Mouse (Mus musculus) right cerebral cortex, postnatal 36 days (tissue): ENCODE data around the gene Ncor2.
A peak's percentile ranks its signal among the peaks of the same experiment; 100 is the strongest.

Experiments used
- DNase-seq, 2 experiments: peaks; one replicate each; pipeline ENCODE4 v3.0.0; 2022; ENCODE audit warnings: low spot score in 2 of 2, mixed read lengths in 1 of 2

Gene Ncor2

DNA sequence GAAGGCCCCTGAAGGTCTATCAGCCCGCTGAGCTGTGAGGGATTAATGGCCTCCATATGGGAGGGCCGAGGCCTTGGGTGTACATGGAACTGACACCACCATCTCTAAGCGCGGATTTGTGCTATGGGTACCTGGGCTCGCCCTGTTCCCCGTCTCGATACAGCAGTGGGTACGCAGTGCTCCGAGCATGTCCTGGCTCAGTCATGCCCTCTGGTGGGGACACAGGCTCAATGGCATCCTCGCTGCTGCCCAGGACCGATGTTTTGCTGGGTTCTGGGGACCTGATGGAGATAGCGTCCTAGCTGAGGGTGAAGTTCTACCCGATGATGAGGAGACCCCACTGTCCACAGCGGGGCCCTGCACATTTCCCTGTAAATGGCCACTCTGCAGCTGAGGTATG, 155.0 kb downstream of the Ncor2 start:
- DNase-seq, result no peak

DNA sequence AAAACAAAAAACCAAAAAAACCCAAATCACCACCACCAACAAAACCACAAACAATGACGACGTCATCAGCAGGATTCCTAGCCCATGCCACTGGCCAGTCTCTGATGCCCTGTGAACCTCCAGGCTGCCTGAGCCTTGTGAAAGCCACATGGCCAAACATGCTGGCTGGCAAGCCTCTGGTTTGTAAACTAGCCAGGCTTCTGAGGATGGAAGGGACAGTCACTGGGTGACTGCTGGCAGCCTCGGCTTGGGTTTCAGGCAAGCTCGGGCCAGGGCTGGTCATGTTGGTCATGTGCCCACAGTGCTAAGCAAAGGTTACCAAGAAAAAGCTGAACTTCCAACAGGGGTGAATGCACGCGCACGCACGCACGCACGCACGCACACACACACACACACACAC, 157.7 kb downstream of the Ncor2 start:
- DNase-seq, result no peak

DNA sequence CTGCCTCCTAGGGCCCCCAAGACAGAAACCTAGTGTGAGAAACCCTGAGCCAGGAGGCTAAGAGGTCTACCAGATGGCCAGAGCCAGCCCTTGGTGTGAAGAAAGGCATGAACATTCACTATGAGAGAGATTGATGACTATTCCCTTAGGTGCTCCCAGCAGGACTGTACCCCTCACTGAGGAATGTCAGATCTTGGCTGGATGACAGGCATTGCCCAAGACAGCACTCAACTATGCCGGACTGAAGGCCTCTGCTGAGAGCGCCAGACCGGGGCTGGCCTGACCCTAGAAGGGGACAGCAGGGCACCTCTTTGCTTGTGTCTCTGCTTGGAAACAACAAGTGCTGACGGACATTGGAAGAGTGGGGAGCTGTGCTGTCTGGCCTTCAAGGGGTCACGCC, 159.9 kb downstream of the Ncor2 start:
- no peak for DNase-seq

DNA sequence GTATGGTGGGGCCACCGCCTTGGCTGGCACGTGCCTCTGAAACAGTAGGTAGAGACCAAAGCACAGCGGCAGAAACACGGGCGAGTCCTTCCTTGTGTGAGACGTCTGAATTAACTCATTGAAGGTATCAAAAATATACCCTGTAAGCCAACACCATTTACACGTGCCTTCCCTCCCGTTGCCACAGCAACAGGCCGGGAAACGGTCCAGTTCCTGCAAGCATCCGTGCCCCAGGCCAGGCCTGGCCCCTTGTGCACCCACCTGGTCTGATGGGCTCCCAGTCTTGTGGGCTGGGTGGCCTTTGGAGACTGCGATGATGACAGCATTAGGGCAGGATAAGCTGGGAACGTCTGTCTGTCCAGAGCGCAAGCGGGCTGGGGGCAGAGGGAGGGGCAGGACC, 161.7 kb downstream of the Ncor2 start:
- no peak for DNase-seq

DNA sequence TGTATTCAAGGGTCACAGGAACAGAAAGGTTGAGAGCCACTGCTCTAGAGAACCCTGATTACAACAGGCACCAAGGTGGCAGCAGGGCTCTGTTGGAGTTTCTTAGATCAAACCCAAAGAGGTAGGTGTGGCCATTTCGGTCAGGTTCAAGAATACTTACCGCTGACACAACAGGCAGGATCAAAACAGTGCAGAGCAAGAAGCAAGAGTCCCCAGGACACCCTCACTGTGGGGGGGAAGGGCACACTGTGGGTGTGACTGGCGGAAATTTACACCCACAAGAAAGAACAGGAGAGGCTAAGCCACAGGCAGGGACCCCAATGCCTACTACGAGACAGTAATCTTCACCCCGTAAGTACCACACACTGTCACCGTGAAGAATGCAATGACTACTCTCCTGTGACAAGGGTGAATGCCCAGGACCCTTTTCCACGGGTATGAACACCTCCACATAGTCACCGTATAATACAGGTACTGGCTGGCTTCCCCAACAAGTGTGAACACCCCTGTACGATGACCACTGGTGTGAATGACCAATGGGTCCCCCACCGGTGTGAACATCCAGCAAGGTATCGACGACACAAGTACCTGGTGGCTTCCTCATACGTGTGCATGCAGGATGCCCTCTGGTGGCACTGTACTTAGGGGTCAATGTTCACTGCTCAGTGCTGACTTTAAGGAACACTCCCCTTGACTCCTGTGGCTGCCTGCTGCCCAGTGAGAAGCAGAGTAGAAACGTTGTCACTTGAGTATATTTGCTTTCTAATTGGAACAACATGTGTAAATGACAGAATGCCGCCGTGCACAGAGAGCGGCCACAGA, 162.4 kb downstream of the Ncor2 start:
- no peak for DNase-seq

DNA sequence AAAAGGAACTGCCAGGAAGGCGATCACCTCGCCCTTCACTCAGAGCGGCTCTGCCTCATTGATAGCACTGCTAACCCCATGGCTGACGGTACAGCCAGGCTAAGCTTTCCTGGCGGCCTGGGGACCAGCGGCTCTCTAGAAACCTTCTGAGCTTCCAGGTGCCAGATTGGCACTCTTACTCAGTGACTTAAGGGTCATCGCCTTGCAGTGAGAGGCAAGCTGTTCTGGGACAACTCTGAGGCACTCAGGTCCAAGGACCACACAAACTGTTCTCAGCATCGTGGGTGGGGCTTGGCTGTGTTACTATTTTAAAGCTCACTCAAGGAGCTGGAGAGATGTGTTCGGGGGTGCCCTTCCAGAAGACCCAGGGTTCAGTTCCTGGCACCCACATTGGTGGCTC, 163.4 kb downstream of the Ncor2 start:
- DNase-seq, result no peak

DNA sequence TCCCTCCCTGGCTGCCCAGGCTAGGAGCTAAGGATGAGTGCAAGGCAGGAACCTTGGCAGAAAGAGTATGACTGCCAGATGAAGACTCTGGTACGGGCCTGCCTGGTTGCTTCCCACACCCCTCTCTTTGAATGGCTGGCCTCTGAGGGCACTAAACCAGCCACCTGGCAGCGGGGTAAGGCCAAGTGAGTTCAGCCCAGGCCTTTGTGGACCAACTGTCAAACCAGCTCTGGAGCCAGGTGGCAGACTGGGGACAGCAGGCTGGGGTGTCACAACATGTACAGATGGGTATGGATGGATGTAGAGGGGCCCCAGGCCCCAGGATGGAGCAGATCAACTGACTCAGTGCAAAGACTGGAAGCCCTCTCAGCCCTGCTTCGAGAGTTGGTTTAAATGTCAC, 164.0 kb downstream of the Ncor2 start:
- DNase-seq, result no peak

DNA sequence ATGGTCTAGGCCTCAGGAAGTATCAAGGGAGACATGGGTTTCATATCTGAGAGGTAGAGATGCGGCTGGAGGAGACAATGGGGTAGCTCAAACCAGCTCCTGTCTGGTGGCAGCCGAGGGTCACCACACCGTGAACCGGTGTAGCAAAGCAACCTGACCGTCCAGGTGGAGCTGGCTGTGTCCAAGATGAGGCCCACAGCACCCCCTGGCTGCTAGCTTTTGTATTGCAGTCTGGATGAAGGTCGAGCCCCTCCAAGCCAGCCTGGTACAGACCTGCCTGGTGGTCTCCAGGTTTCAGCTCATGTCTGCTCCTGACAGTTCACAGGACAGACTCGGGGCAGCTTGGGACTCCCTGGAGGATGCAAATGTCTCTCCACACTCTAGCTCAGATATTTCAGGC, 164.5 kb downstream of the Ncor2 start:
- DNase-seq, result peak; percentile 40 to 45

DNA sequence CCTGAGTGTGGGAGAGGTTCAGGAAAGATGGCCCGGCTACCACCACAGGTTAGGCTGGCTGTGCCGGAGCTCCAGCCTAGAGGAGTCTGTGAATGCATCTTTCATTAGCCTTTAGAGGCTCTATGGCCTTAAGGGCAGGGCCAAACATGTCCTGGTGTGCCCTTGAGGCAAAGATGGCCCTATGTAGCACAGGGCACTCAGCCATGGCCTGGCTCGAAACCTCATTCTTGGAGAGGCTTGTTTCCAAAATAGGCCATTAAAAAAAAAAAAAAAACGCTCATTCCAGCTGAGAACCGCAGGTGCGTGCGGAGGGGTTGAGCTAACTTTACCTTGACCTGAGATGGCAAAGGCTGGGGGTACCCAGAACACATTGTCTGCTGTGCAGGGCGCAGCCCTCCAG, 167.4 kb downstream of the Ncor2 start:
- no peak for DNase-seq

DNA sequence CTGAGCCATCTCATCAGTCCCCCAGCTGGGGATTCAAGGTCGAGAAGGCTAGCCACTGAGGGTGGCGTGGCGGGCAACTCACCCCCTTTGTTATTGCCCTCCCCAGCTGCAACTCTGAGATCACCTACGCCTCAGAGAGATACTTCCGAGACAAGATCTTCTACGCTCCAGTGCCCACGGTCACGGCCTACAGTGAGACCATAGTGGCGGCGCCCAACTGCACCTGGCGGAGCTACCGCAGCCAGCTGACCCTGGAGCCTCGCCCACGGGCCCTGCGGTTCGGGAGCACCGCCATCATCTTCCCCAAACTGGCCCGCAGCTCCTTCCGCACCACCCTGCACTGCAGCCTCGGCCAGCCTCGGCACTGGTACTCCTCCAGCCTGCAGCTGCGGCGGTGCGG, 167.9 kb downstream of the Ncor2 start:
- no peak for DNase-seq

DNA sequence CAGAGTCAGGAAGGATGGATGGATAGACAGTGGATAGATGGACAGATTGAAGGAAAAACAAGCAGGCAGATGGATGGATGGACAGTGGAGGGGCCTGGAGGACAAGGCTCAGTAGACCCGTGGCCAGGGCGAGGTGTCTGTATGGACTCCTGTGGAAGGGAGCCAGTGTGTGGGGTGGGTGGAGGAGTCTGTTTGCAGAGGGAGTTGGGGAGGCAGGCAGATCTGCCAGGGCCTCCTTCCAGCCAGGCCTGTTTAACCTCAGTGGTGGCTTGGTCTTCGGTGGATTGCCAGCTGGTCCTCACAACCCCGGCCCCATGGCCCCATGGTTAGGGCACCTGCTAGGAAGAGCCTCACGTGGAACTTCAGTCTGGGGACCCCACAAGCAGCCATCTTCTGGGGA, 172.1 kb downstream of the Ncor2 start:
- no peak for DNase-seq

DNA sequence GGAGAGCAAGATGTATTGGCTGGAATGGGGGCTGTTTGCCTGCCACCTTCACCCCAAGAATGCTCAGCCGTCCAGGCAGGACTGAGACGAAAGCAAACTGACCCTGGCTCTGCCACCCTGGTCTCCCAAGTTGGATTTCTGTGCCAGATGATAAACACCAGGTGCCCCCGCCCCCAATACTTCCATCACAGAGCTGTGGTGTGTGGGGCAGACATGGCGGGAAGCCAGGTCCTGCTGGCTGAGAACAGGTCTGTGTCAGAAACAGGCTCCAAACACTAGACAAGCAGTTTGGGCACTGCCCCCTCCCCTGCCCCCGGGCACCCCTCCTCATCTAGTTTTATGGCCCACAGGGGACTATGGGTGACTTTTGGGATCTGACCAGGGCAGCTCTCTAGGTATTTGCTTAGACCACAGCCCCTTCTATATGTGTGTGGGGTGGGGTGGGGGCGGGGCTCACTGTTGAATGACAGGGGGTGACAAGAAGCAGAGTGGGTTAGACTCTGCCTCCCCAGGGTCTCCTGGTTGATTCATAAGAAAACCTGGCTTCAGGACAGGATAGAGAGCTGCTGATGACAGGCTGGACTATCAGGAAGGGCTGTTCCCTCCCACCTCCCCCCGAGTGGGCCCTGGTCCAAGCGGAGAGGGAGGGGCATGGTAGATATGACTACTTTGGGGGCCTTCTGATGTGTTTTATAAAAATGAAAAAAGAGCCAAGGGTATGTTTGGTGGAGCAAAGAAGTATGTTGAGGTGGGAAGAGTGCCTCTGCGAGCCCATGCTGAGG, 173.0 kb downstream of the Ncor2 start:
- no peak for DNase-seq

DNA sequence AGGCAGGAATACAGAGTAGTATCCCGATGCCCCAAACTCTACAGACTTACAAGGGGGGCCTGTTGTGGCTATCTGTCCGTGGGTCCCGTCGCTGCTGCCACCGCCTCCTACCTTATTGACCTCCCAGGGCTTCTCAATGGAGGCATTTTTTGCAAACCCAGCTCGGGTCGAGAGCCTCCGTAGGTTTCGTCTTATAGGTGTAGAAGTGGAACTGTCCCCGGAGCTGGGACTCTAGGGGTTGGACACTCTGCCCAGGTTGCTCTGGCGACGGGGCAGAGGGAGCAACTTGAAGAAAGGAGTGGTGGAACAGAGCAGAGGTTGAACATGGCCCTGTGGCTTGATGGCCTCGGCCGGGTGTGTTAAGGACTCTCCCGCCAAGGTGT, 175.2 kb downstream of the Ncor2 start:
- DNase-seq, result no peak

DNA sequence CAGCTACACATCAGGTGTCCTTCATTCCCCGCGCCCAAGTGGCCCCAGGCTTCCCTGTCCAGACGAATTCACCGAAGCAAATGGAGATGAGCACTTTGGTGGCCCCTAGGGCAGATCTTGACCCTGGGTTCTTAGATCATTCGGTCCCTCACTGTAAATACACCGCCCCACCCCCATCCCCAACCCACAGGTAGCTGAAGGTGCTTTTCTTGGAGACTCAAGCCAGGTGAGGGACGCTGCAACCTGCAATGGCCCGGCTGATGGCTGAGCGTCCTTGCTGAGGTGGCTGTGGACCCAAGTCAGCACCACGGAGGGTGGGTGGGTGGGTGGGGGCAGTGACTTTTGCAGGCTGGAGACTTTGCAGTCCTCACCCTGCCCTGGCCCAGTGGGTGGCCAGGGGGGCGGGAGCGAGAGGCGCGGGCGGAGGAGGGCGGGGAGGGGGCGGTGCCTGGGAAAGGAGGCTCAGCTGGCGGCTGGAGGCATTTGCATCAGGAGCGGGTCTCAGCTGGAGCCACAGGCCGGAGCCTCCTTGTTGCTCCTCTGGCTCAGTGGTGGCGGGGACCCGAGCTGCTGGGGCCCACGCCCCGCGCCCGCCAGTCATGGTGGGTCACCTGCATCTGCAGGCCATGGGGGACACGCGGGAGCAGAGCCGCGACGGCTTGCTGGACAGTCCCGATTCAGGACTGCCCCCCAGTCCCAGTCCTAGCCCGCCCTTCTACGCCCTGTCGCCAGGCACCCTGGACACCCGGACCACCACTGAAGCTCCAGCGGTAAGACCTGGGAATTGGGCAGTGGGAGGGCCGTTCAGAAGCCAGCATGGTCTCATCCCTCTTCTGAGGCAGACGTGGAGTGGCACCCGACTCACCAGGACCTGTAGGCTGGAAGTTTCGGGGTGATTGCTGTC, 175.8 kb downstream of the Ncor2 start, which contains the start of gene Rflna:
Rflna (plus strand) TSS at position 253 of the 904 bp plus-strand sequence.
- DNase-seq, result no peak

DNA sequence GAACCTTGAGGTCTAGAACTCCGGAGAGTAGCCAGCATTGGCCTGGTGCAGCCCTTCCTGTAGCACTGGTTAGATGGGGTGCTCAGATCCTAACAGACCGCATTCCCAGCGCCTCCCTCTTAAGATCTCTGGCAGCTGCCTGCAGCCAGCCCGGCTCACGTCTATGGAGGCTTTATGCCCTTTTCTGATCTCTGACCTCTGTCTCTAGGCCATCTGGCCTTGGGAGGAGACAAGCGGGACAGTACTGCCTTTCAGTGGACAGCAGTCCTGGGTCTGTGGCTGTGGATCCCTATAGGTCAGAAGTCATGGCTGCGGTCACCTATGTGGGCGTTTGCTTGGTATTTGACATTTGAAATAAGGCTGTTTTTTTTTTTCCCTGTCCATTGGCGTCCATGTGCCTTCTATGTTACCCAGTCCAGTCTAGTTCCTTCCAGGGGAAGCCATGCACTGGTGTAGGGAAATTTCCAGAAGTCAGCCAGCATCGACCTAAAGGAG, 178.2 kb downstream of the Ncor2 start:
- DNase-seq, result no peak

DNA sequence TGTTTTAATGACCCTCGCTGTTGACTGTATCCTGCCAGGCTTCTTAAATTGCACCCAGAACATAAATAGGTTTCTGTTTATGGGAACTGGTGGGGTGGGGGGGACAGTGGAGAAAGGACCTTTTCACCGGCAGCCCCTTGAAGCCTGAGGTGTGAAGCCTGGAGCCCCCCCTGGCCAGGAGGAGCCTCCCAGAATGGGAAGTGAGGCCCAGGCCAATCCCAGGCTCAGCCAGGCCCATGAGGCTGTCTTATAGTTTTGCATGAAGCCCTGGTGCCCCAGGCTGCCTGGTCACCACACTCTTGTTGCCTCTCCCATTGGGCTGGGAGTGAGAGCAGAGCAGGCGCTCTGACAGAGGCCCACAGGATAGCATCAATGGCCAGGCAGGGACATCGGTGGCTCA, 181.1 kb downstream of the Ncor2 start:
- DNase-seq, result no peak

DNA sequence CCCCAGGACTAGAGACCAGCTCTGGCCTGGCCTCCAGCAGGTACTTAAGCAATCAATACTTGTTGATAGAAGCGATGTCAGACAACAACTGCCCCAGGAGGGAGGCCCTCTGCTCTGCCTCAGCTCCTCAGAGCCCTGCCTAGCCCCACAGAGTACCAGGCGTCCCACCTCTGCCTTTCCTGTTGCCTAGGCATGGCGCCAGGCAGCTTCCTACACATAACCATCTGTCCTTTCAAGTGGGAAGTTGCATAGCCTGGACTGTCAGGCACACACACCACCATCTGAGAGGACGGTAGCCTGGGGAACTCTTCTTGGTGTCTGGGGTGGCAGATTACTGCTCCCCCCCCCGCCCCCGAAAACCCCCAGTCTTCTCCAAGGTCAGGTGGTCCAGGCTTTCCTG, 182.2 kb downstream of the Ncor2 start:
- peak; percentile 64 to 72 for DNase-seq

DNA sequence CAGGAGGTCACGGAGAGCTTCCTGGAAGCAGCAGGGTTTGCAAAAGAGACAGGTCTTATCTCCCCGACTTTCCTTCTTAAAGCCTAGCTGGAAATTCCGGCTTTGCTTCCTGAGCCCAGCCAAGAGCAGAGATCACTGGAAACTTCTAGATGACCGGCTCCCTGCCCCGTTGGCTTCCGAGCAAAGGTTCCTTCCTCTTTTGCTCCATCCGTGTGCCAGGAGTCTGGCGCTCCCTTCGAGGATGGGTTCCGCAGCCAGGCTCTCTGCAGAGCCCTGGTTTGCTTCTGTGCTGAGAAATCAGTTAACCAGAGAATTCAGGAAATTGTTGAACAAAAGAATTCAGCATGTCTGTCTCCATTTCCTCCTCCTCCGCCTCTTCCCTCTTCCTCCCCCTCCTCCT, 186.1 kb downstream of the Ncor2 start:
- DNase-seq, result no peak

DNA sequence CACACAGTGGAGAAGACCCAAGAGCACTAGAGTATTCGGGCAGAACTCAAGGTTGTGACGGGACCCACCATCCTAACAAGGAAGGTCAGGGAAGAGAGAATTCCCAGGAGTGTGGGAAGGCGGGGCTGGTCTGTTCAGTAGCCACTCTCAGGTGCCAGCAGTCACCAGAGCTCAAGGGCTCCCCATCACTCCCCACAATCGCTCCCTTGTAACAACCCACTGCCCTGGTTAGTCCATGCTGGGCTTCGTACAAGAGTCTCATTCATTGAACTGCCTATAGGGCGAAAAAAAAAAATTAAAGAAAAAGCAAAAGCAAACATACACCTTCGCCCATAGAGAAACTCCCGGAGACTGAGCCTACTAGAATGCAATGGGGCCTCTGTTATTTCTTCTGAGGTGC, 186.7 kb downstream of the Ncor2 start:
- no peak for DNase-seq

DNA sequence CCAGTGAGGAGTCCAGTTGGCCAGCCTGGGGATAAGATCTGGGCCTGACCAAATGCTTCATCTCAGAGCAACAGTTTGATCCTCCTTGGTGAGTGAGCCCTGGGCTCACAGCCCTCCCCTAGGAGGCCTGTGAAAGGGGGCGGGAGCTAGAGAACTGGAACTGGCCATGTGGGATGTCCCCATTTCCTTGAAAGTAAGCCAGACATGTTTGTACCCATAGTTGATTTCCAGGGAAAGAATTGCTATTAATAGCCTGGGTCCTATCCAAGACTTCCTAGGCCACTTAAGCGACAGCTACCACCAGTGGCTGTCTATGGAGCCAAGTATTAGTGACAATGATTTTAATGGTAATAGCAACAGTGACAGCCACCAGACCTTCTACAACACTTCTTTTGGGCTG, 189.3 kb downstream of the Ncor2 start:
- no peak for DNase-seq

DNA sequence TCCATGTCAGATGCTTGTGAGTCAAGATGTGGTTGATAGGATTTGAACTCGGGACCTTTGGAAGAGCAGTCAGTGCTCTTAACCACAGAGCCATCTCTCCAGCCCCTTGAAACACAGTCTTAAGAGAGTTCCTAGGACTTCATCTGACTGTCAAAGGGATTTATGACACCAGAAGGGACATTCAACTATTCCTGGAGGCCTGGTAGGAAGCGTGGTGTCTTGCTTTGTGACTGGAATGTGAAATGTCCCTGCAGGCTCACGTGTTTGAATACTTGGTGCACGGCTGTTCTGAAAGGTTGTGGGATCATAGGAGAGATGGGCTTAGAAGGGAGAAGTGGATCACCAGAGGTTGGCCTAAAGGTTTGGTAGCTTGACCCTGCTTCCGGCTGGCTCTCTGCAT, 192.4 kb downstream of the Ncor2 start:
- no peak for DNase-seq

DNA sequence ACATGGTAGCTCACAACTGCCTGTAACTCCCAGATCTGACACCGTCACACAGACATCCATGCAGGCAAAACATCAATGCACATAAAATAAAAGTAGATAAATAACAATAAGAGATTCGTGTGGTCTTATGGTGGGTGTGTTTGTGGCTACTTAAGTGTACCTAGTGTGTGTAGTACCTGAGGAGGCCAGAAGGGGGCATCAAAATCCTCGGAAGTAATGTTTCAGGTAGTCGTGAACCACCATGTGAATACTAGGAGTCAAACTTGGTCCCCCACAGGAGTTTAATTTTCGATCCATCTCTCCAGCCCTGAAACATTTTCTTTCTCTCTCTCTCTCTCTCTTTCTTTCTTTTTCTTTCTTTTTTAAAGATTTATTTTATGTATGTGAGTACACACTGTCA, 192.8 kb downstream of the Ncor2 start:
- DNase-seq, result no peak
